Mouse (Mus musculus): ENCODE measurements around the gene Tvp23a. TPM values are rescaled to one million over a fixed set of nuclear protein-coding genes. Genes with fewer than 3 reads are reported as not detected.

The Tvp23a gene
- polyA plus RNA-seq, 2 experiments = 0.20 to 0.28 TPM

- TF ChIP-seq EP300 (IDR thresholded peaks at IDR 0.05; ENCODE audit: low read depth) = no peak
- TF ChIP-seq CTCF (IDR thresholded peaks at IDR 0.05; ENCODE audit: low read depth) = no peak; the same call in 1 of the 2 replicates
- ATAC-seq (ENCODE audit: insufficient read depth) (peak; percentile 97), DNase-seq (ENCODE audit: low read depth in 3 of 3, low spot score in 3 of 3) (peak; percentile 86 to 89 (median 87))
- WGBS (ENCODE audit: insufficient replicate concordance) = 2% methylated on average over 56 of the region's 56 CpGs
- H3K9ac ChIP-seq (replicated peaks) = peak within 1 kb of the TSS; percentile 66
- peak within 1 kb of the TSS; percentile 81 for H3K4me2 ChIP-seq (ENCODE audit: low read depth)
- H3K4me3 ChIP-seq (ENCODE audit: insufficient read depth in 1 of 2, low read depth in 2 of 2, low read length in 2 of 2) = peak within 1 kb of the TSS; percentile 75
- H3K4me1 ChIP-seq (replicated peaks; ENCODE audit: control insufficient read depth in 2 of 2, insufficient read depth in 2 of 2, low read length in 1 of 2) = peaks cover 5 to 14% of the 10 kb centered on the region in 2 experiments
- H3K27ac ChIP-seq = peak within 1 kb of the TSS; percentile 64
- H3K9me3 ChIP-seq (ENCODE audit: control insufficient read depth, low read length) = no peaks in the 10 kb centered on the region
- H3K36me3 ChIP-seq (replicated peaks; ENCODE audit: control insufficient read depth, insufficient read depth, low read depth) = peaks cover 16% of the 10 kb centered on the region
- H3K27me3 ChIP-seq (ENCODE audit: control insufficient read depth, insufficient read depth, low read length) = no peaks in the 10 kb centered on the region
Measured at GRCm38 (mm10) chr16:10411764-10412746, 35.1 kb downstream of the Tvp23a start, which contains the start of gene Nubp1. TSS of gene Nubp1 (plus strand) at chr16:10411948.

GRCm38 (mm10) chr16:10399160-10399559 lies 48.0 kb downstream of the Tvp23a start:
- Histone ChIP-seq H3K4me1 (replicated peaks; ENCODE audit: control insufficient read depth in 2 of 2, insufficient read depth in 2 of 2, low read length in 1 of 2) (no peaks in the 10 kb centered on the region), H3K4me3 (ENCODE audit: insufficient read depth in 1 of 2, low read depth in 2 of 2, low read length in 2 of 2) (no peak overlapping the region), H3K4me2 (ENCODE audit: low read depth) (no peak overlapping the region), H3K36me3 (replicated peaks; ENCODE audit: control insufficient read depth, insufficient read depth, low read depth) (no peaks in the 10 kb centered on the region), H3K27me3 (ENCODE audit: control insufficient read depth, insufficient read depth, low read length) (peaks cover 11% of the 10 kb centered on the region), H3K9ac (replicated peaks) (no peak overlapping the region), H3K9me3 (ENCODE audit: control insufficient read depth, low read length) (no peaks in the 10 kb centered on the region), H3K27ac (no peak overlapping the region)
- ATAC-seq (ENCODE audit: insufficient read depth) (no peak; the same call in 1 of the 2 replicates), DNase-seq (ENCODE audit: low read depth in 3 of 3, low spot score in 3 of 3) (peak in 2 of 3 experiments; percentile 24 to 39)
- TF ChIP-seq EP300 (IDR thresholded peaks at IDR 0.05; ENCODE audit: low read depth) (no peak), CTCF (IDR thresholded peaks at IDR 0.05; ENCODE audit: low read depth) (peak; percentile 96)
- 27% methylated on average over 7 of the region's 7 CpGs for WGBS (ENCODE audit: insufficient replicate concordance)

- H3K27ac ChIP-seq = no peak overlapping the region
- H3K9ac ChIP-seq (replicated peaks) = no peak overlapping the region
- WGBS (ENCODE audit: insufficient replicate concordance) = 58% methylated on average over 5 of the region's 5 CpGs
- no peaks in the 10 kb centered on the region for H3K9me3 ChIP-seq (ENCODE audit: control insufficient read depth, low read length)
- TF ChIP-seq CTCF (IDR thresholded peaks at IDR 0.05; ENCODE audit: low read depth) = no peak
- TF ChIP-seq EP300 (IDR thresholded peaks at IDR 0.05; ENCODE audit: low read depth) = no peak
- no peak overlapping the region for H3K4me2 ChIP-seq (ENCODE audit: low read depth)
- no peaks in the 10 kb centered on the region for H3K36me3 ChIP-seq (replicated peaks; ENCODE audit: control insufficient read depth, insufficient read depth, low read depth)
- H3K4me1 ChIP-seq (replicated peaks; ENCODE audit: control insufficient read depth in 2 of 2, insufficient read depth in 2 of 2, low read length in 1 of 2) = no peaks in the 10 kb centered on the region
- no peak overlapping the region for H3K4me3 ChIP-seq (ENCODE audit: insufficient read depth in 1 of 2, low read depth in 2 of 2, low read length in 2 of 2)
- no peak for ATAC-seq (ENCODE audit: insufficient read depth)
- DNase-seq (ENCODE audit: low read depth in 3 of 3, low spot score in 3 of 3) = no peak
- peaks cover 11% of the 10 kb centered on the region for H3K27me3 ChIP-seq (ENCODE audit: control insufficient read depth, insufficient read depth, low read length)
Measured at GRCm38 (mm10) chr16:10398755-10399154, 48.4 kb downstream of the Tvp23a start.

GRCm38 (mm10) chr16:10394699-10395540 lies 52.2 kb downstream of the Tvp23a start, which contains the start of gene Tekt5:
TSS of gene Tekt5 (minus strand) at chr16:10395490.
- H3K4me3 ChIP-seq (ENCODE audit: insufficient read depth in 1 of 2, low read depth in 2 of 2, low read length in 2 of 2) = no peak within 1 kb of the TSS
- H3K36me3 ChIP-seq (replicated peaks; ENCODE audit: control insufficient read depth, insufficient read depth, low read depth) = no peaks in the 10 kb centered on the region
- no peak; the same call in 1 of the 2 replicates for ATAC-seq (ENCODE audit: insufficient read depth)
- peaks cover 11% of the 10 kb centered on the region for H3K27me3 ChIP-seq (ENCODE audit: control insufficient read depth, insufficient read depth, low read length)
- TF ChIP-seq CTCF (IDR thresholded peaks at IDR 0.05; ENCODE audit: low read depth) = peak; percentile 78
- TF ChIP-seq EP300 (IDR thresholded peaks at IDR 0.05; ENCODE audit: low read depth) = no peak
- DNase-seq (ENCODE audit: low read depth in 3 of 3, low spot score in 3 of 3) = no peak
- peak within 1 kb of the TSS; percentile 36 for H3K4me2 ChIP-seq (ENCODE audit: low read depth)
- WGBS (ENCODE audit: insufficient replicate concordance) = 14% methylated on average over 37 of the region's 37 CpGs
- H3K9ac ChIP-seq (replicated peaks) = no peak within 1 kb of the TSS
- no peaks in the 10 kb centered on the region for H3K9me3 ChIP-seq (ENCODE audit: control insufficient read depth, low read length)
- H3K4me1 ChIP-seq (replicated peaks; ENCODE audit: control insufficient read depth in 2 of 2, insufficient read depth in 2 of 2, low read length in 1 of 2) = no peaks in the 10 kb centered on the region
- no peak within 1 kb of the TSS for H3K27ac ChIP-seq
